Mouse (Mus musculus) right cerebral cortex, postnatal 25 days (tissue): ENCODE data around the gene Tmem220.
"Not testable (repeated sequence)": the region's sequence is repeated elsewhere in the genome, so short reads cannot be mapped to it uniquely, and the experiment has no call there.

Source experiments
- DNase-seq: peaks from one replicate; pipeline ENCODE4 v3.0.0; 2022

Gene Tmem220

GRCm38 (mm10) chr11:67019711-67020475 lies 5.1 kb upstream of the Tmem220 start:
- DNase-seq: no peak

DNA sequence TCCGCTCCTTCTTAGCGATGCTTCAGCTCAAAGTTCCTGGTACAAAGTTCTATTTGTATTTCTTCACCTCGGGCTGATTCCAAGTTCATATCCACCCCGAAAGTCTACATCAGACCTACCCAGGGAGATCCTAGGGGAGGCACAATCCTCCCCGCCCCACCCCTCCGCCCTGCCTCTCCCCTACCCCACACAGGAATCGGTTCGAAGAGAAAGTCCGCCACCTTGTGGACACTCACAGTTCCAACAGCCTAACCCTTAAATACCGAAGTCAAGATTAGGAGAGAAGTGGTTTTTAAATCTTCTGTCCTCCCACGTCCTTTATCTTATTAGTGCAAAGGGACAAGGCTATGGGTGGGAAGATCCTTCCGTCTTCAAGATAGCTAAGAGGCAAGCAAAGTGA lies 4.0 kb upstream of the Tmem220 start:
- DNase-seq: peak; percentile 43

DNA sequence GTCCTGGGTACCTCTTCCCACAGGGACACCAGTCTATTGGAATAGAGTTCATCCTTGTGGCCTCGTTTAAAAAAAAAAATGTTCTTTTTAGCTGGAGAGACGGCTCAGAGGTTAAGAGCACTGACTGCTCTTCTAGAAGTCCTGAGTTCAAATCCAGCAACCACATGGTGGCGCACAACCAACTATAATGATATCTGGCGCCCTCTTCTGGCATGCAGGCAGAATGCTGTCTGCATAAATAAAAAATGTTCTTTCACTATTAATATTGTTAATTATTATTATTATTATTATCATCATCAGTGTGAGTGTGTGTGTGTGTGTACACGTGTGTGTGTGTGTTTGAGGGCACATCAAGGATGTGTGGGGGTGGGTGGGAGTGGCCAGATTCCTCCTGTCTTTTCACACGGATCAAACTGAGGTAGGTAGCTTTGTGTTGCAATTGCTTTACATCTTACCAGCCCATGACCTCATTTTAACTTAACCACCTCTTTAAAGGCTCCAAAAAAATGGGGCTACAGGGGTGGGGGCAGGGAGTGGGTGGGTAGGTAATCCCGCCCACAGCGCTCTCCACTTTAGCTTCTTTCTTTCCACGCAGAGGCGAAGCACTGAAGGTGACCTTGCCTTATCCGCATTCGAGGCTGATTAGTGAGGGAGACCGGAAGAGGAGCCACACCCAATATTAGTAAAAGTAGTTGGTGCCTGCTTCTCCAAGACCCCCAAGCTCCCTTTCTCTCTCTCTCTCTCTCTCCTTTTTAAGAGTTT lies 2.4 kb upstream of the Tmem220 start:
- no peak for DNase-seq

GRCm38 (mm10) chr11:67023191-67023590 lies 1.8 kb upstream of the Tmem220 start:
- not testable (repeated sequence) for DNase-seq

GRCm38 (mm10) chr11:67023802-67024340 lies 1.1 kb upstream of the Tmem220 start:
- DNase-seq: no peak

DNA sequence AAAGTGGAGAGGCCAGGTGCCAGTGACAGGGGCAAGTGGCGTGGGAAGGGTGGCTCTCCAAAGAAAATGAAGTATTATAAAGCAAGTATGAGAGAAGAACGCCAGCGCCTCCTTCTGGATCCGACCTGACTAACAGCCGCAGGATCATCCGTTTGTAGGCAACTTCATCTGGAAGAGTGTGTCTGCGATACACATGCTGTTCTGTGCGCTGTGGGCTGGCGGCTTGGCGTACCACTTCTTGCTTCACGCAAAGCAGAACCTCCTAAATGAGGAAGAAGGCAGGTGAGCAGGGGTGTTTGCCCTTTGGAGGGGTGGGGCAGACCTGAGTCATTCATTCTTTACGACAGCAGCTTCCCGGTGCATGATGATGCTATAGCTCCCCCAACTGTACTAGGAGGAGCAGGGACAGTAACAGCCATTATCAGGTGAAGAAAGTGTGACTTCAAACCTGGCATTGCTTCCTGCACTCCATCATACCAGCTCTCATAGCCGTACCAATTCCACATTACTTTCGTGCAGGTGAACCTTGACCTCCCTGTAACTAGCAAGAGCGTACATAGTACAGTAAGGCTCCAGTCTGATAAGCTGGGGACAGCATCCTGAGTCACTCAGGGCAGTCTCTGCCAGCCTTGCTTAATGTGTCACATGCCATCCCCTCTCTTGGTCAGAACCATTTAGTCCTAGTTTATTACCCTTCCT lies 6.1 kb downstream of the Tmem220 start:
- no peak for DNase-seq

- no peak for DNase-seq
Measured at GRCm38 (mm10) chr11:67031603-67031915, 6.6 kb downstream of the Tmem220 start.

DNA sequence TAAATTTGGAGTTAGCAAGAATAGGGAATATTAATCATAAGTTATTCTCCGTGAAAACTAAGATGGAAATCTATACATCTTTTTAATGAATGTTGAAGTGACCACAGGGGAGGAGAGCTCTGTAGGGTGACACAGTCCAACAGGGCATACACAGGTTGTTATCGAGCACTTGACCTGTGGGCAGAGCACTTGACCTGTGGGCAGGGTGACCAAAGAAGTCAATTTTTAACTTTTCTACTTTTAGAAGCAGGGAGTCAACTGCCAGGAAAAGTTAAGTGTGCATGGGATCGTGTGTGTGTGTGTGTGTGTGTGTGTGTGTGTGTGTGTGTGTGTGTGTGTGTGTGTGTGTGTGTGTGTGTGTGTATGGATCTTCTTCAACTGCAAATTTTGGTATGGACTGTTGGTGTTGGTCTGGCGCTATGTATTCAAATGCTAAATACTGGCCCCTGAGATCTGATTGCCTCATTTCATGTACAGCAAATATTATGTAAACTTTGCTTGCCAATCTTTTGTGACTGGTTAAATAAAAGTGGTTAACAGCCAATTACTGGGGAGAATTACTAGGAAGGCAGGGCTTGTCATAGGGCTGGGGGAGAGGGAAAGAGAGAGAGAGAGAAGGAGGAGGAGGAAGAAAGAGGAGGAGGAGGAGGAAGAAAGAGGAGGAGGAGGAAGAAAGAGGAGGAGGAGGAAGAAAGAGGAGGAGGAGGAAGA lies 10.0 kb downstream of the Tmem220 start:
- DNase-seq: no peak

DNA sequence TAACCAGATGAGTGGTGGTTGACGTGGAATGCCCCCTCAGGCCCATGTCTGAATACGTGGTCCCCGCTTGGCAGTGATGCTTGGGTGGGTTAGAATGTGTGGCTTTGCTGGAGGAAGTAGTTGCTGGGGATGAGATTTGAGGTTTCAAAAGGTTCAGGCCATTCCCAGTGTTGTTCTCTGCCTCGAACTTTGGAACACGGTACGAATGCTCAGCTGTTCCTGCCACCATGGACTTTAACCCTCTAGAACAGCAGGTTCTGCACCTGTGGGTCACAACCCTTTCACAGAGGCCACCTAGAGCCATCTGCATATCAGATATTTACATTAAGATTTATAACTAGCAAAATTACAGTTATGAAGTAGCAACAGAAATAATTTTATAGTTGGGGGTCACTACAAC lies 11.3 kb downstream of the Tmem220 start:
- DNase-seq: no peak

DNA sequence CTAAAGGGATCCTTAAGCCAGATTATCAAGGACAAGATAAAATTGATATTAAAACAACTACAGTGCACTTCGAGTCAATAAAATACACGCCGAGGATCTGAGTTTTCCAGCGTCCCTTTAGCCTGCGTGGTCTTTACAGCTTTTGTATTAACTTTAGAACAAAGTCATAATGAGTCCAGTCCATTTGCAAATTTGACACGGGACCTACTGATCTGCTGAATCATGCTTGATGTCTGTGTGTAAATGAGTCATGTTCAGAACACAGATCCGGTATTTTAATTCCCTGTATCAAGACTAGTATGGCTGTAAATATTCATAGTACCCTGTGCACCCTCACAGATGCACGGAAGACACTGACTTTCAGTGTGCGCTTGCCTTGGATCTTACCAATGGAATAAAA lies 11.9 kb downstream of the Tmem220 start:
- DNase-seq: no peak

DNA sequence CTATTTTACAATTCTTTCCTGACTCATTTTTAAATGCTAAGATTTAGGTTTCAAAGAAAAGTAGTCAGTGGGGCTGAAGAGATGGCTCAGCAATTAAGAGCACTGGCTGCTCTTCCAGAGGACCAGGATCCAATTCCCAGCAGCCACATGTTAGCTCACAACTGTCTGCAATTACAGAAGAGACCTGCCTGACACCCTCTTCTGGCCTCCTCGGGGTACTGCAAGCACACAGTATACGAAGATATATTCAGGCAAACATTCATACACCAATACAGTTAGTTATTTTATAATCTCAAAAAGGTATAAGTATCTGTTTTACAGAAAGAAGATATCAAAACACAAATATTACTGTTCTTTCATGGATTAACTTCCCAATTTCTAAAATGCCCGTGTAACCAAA lies 14.8 kb downstream of the Tmem220 start:
- DNase-seq: no peak

DNA sequence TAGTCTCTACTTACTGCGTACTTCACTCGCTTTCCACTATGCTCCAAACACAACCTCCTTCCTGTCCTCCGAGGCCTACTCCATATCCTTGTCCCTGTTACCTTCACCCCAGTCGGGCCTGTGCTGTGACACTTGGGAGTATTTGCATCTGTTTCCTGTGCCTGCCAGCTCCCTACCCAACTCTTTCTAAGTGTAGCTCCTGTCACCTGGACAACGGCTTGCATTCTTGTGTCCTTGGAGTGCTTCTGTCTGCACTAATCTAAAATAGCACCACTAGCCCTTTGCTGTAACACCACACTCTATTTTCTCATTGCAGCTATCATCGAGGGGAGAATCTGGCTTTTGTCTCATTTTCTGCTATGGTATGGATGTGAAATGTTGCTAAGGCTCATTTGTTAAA lies 15.5 kb downstream of the Tmem220 start:
- DNase-seq: no peak

DNA sequence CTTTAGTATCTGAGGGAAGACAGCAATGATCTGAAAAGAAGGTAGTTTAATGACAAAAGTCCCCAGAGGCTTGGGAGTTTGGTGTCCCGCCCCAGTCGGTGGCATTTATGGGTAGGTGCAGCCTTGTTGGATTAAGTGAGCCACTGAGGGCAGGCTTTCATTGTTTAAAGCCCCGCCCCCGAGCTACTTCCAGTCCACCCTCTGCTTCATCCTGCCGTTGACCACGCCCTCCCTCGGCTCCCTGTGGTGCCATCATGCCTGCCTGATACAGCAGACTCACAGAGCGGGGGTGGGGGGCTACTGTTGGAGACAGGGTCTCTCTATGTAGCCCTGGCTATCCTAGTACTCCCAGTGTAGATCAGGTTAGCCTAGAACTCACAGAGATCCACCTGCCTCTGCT lies 18.1 kb downstream of the Tmem220 start:
- DNase-seq: no peak

DNA sequence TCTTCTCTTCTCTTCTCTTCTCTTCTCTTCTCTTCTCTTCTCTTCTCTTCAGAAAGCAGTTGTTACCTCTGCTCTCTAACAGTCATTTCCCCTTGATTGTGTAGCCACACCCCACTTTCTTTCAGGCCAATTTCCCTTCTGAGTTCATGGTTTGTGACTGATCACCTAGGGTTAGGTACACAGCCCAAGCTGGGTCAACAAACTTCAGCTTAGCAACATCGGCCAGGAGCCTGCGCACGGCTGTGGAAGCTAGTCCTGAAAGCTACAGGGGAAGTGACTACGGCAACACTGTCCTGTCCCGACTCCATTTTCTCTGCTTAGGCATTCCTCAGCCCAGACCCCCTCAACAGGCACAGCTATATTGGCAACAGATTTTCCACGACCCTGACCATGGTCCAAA lies 20.0 kb downstream of the Tmem220 start:
- no peak for DNase-seq

- no peak for DNase-seq
Measured at GRCm38 (mm10) chr11:67047199-67047598, 22.2 kb downstream of the Tmem220 start.

DNA sequence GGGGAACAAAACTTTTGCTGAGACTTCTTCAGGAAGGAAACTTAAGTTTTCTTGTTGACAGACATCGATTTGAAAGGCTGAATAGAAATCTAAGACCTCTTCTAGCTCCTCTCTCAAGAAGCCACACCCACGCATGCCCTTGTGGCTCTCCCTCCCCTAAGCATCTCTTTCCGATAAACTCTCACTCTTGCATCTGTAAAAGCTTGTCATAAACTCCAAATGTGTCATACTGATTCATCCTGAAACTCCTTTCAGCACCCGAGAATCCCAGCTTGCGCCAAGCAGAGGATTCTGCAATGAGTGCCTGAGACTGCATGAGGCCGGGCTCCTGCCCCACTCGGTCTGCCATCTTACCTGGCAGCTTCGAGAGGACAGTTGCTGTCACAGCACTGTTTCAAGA lies 23.5 kb downstream of the Tmem220 start:
- DNase-seq: no peak

DNA sequence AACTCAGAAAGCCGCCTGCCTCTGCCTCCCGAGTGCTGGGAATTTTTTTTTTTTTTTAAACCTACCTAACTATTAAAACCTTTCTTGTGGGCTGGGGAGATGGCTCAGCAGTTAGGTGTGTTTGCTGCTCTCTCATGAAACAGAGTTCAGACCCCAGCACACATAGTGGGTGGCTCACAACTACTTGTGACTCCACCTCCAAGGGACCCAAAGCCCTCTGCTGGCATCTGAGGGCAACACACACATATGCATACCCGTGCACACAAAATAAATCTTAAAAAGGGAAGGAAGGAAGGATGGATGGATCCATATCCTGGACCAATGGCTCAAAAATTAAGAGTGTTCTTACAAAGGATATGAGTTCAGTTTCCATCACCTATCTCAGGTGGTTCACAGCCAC lies 24.3 kb downstream of the Tmem220 start:
- DNase-seq: no peak

GRCm38 (mm10) chr11:67051676-67052320 lies 26.8 kb downstream of the Tmem220 start:
- no peak for DNase-seq

- peak; percentile 88 for DNase-seq
Measured at GRCm38 (mm10) chr11:67052321-67052952, 27.5 kb downstream of the Tmem220 start, which contains the start of the genes Adprm and Sco1. TSS of gene Adprm (minus strand) at chr11:67052594. TSS of gene Sco1 (plus strand) at chr11:67052670.

GRCm38 (mm10) chr11:67054754-67055365 lies 29.9 kb downstream of the Tmem220 start:
- no peak for DNase-seq

DNA sequence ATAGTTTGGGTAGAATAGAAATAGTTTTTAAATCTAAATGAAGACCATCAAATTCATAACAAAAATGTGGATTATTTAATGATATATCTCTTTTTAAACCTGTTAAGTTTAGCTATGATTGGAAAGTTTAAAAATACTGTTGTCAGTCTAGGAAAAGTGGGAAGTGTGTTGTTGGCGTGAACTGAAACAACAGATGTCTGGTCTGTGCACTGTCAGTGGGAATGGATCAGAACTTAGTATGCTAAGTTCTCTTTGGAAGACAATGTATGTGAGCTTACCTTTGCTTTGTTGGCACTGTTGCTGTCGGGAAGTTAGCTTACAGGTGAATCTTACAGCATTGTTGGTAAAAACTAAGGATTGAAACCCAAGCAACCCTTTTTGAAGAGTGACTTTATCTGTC lies 36.4 kb downstream of the Tmem220 start:
- no peak for DNase-seq
